8 mouse cellular contexts compared by ENCODE assay signal in the genomic region with DNA sequence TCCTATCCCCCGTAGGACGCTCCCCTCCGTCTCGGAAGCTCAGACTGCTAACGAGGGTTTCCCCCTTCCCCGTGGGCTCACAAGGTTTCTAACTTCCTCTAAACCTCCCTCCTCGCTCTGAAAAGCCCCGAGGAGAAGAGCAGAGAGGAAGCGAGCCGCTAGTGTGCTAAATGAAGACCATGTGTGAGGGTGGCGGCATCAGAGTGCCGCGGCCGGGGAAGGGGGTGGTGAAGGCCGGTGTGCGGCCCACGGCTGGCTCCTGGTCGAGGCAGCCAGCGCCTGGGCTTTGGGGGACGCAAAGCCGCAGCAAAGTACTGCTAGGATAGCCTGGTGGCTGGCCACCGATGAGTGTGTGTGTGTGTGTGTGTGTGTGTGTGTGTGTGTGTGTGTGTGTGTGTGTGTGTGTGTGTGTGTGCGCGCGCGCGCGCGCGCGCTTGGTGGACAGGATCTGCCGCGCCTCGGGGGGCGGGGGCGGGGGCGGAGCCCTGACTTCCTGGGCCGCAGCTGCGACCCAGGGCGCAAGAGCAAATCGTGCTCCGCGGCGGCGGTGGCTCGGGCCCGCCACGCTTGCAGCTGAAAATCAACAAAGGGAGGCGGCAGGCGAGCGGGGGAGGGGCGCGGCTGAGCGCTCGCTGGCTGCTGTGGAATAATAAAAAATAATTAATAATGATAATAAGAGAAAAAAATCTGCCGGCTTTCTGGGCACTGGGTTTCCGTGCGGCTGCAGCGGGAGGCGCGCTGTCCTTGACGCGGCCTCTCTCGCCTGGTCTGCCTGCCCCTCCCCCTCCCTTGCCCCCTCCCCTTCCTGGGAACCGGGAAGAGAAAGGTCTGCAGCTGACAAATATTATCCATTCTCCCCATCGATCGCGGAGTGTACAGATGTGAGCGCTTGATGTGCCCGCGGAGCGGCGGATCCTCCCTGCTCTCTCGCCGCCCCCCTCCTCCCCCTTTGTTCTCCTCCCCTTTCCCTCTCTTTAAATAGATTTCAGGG. TPM values are rescaled to one million over a fixed set of nuclear protein-coding genes. Genes with fewer than 3 reads are reported as not detected.
DNase-seq lines count a peak whose midpoint lies in the region; ATAC-seq and TF ChIP-seq lines count a peak whose summit lies in the region.

No protein-coding gene starts in this region.

- peak overlapping the region; percentile 33 for H3K4me3 ChIP-seq in embryonic facial prominence, embryonic 12.5 days
- peak overlapping the region; percentile 53 for H3K4me3 ChIP-seq in heart, postnatal 0 days (ENCODE audit: low read depth, low read length)
- H3K4me3 ChIP-seq in limb, embryonic 11.5 days (ENCODE audit: low read depth, low read length): peak overlapping the region; percentile 30
- peak overlapping the region; percentile 36 for H3K4me3 ChIP-seq in midbrain, embryonic 13.5 days (replicated peaks)

- TF ChIP-seq CTCF in heart, postnatal 0 days (IDR thresholded peaks at IDR 0.05; ENCODE audit: low read depth): no peak

- H3K36me3 ChIP-seq in embryonic facial prominence, embryonic 12.5 days: no peaks in the 10 kb centered on the region
- H3K36me3 ChIP-seq in heart, postnatal 0 days (replicated peaks; ENCODE audit: control insufficient read depth, insufficient read depth, low read length): no peaks in the 10 kb centered on the region
- no peaks in the 10 kb centered on the region for H3K36me3 ChIP-seq in limb, embryonic 11.5 days (ENCODE audit: control insufficient read depth, insufficient read depth, low read length)
- no peaks in the 10 kb centered on the region for H3K36me3 ChIP-seq in midbrain, embryonic 13.5 days

- ATAC-seq in embryonic facial prominence, embryonic 12.5 days (ENCODE audit: insufficient number of reproducible peaks, insufficient read depth, low FRiP score, low TSS enrichment): peak; percentile 18; the same call in 1 of the 2 replicates
- ATAC-seq in heart, postnatal 0 days (ENCODE audit: insufficient read depth, low read depth): peak; percentile 50
- peak; percentile 18; the same call in 1 of the 2 replicates for ATAC-seq in limb, embryonic 11.5 days (ENCODE audit: insufficient number of reproducible peaks, low FRiP score, low TSS enrichment, low read depth)
- ATAC-seq in midbrain, embryonic 13.5 days: peak; percentile 44

- peak overlapping the region; percentile 71 for H3K4me2 ChIP-seq in embryonic facial prominence, embryonic 12.5 days (replicated peaks)
- H3K4me2 ChIP-seq in heart, postnatal 0 days (ENCODE audit: low read depth, low read length): peak overlapping the region; percentile 82
- H3K4me2 ChIP-seq in limb, embryonic 11.5 days (ENCODE audit: low read depth, severe bottlenecking): peak overlapping the region; percentile 68
- H3K4me2 ChIP-seq in midbrain, embryonic 13.5 days (replicated peaks): peak overlapping the region; percentile 64

- peak overlapping the region; percentile 90 for H3K27ac ChIP-seq in embryonic facial prominence, embryonic 12.5 days
- peak overlapping the region; percentile 88 for H3K27ac ChIP-seq in heart, postnatal 0 days (ENCODE audit: low read depth)
- H3K27ac ChIP-seq in limb, embryonic 11.5 days (replicated peaks; ENCODE audit: low read depth, low read length): peak overlapping the region; percentile 81
- peak overlapping the region; percentile 92 for H3K27ac ChIP-seq in midbrain, embryonic 13.5 days

- H3K9me3 ChIP-seq in embryonic facial prominence, embryonic 12.5 days: no peaks in the 10 kb centered on the region
- no peaks in the 10 kb centered on the region for H3K9me3 ChIP-seq in heart, postnatal 0 days (replicated peaks; ENCODE audit: control insufficient read depth, low read length)
- H3K9me3 ChIP-seq in limb, embryonic 11.5 days (ENCODE audit: control insufficient read depth, low read length): no peaks in the 10 kb centered on the region
- H3K9me3 ChIP-seq in midbrain, embryonic 13.5 days: no peaks in the 10 kb centered on the region

- peaks cover 45% of the 10 kb centered on the region for H3K4me1 ChIP-seq in embryonic facial prominence, embryonic 12.5 days
- H3K4me1 ChIP-seq in heart, postnatal 0 days (ENCODE audit: control insufficient read depth, insufficient read depth): no peaks in the 10 kb centered on the region; the same call in 1 of the 2 replicates
- peaks cover 38% of the 10 kb centered on the region for H3K4me1 ChIP-seq in limb, embryonic 11.5 days (ENCODE audit: control insufficient read depth, insufficient read depth, low read length)
- H3K4me1 ChIP-seq in midbrain, embryonic 13.5 days (replicated peaks): peaks cover 51% of the 10 kb centered on the region

- 3% methylated on average over 51 of the region's 75 CpGs for WGBS in embryonic facial prominence, embryonic 12.5 days
- 2% methylated on average over 49 of the region's 75 CpGs for WGBS in heart, postnatal 0 days
- WGBS in limb, embryonic 11.5 days: under 1% methylated on average over 58 of the region's 75 CpGs
- WGBS in midbrain, embryonic 13.5 days: 4% methylated on average over 32 of the region's 75 CpGs

- peak; percentile 28 to 31 for DNase-seq in layer of hippocampus, postnatal 36 days
- no peak for DNase-seq in layer of hippocampus, adult 9-10 months (ENCODE audit: low spot score)
- DNase-seq in T-cell, adult 2 months (ENCODE audit: low spot score): peak; percentile 78
- peak; percentile 5 for DNase-seq in heart, postnatal 0 days (ENCODE audit: low spot score)
- DNase-seq in limb, embryonic 11.5 days (ENCODE audit: low spot score): peak; percentile 72
- DNase-seq in testis, postnatal 10 days (ENCODE audit: low spot score): peak; percentile 72

- no peak for TF ChIP-seq EP300 in heart, postnatal 0 days (IDR thresholded peaks at IDR 0.05; ENCODE audit: low read depth)

- peak overlapping the region; percentile 38 for H3K9ac ChIP-seq in embryonic facial prominence, embryonic 12.5 days
- peak overlapping the region; percentile 34; the same call in 1 of the 2 replicates for H3K9ac ChIP-seq in heart, postnatal 0 days (replicated peaks; ENCODE audit: low read depth, low read length)
- H3K9ac ChIP-seq in limb, embryonic 11.5 days (ENCODE audit: low read length): peak overlapping the region; percentile 55
- peak overlapping the region; percentile 65 for H3K9ac ChIP-seq in midbrain, embryonic 13.5 days (replicated peaks)

- peaks cover 86% of the 10 kb centered on the region for H3K27me3 ChIP-seq in embryonic facial prominence, embryonic 12.5 days
- H3K27me3 ChIP-seq in heart, postnatal 0 days (ENCODE audit: control insufficient read depth, insufficient read depth, low read length): peaks cover 20% of the 10 kb centered on the region; the same call in 1 of the 2 replicates
- H3K27me3 ChIP-seq in limb, embryonic 11.5 days (ENCODE audit: control insufficient read depth, insufficient read depth, low read length): peaks cover 73% of the 10 kb centered on the region
- H3K27me3 ChIP-seq in midbrain, embryonic 13.5 days: peaks cover 94% of the 10 kb centered on the region

RNA-seq across cellular contexts. Expression of gene Bcor, which starts 24.7 kb away (rescaled TPM):
- 10 to 100 TPM; 16.9 to 19.3 TPM for total RNA-seq in layer of hippocampus, postnatal 36 days (2021)
- polyA plus RNA-seq in embryonic facial prominence, embryonic 12.5 days (2016; fragmentation: Nextera tagmentation; extraction: Ambion mirVana): 20.6 TPM in 2 replicates
- 25.7 and 35.5 TPM in 2 replicates for total RNA-seq in heart, postnatal 0 days (2014; rRNA removed; ENCODE audit: low replicate concordance)
- 8.9 and 10.1 TPM in 2 replicates for polyA plus RNA-seq in heart, postnatal 0 days (2015; fragmentation: Nextera tagmentation; extraction: Ambion mirVana)
- polyA plus RNA-seq in limb, embryonic 11.5 days (2014; fragmentation: Nextera tagmentation; extraction: Ambion mirVana): 26.6 and 30.5 TPM in 2 replicates
- polyA plus RNA-seq in midbrain, embryonic 13.5 days (2015; fragmentation: Nextera tagmentation; extraction: Ambion mirVana): 24.1 and 25.4 TPM in 2 replicates
